Mouse (Mus musculus) kidney, adult 18-20 months (tissue): ENCODE measurements around the gene Gabarapl2.

ENCODE experiments used
- DNase-seq: peaks from one replicate; pipeline ENCODE4 v3.0.0; 2021

The Gabarapl2 gene

GRCm38 (mm10) chr8:111940171-111941100 lies at the start of gene Gabarapl2:
Gene Gabarapl2 (plus strand): TSS chr8:111940703.
- peak; percentile 98 for DNase-seq

DNA sequence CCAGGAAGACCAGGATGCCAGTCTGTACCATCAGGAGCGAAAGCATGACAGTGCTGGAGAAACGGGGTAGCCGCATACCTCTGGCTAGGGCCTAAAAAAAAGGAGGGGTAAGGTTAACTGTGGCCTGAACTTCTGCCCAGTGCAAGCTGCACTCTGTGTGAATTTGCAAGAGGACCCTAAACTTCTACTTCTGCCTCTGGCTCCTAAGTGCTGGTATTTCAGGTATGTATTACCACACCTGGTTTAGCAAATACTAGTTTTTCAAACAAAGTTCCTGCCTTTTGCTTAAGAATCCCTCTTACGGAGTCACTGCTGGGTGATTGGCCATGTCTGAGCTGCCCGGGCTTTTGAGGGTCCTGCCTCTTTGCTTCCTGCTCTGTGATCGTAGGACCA lies 49.6 kb upstream of the Gabarapl2 start:
- no peak for DNase-seq

GRCm38 (mm10) chr8:111891983-111892382 lies 48.5 kb upstream of the Gabarapl2 start:
- DNase-seq: no peak

DNA sequence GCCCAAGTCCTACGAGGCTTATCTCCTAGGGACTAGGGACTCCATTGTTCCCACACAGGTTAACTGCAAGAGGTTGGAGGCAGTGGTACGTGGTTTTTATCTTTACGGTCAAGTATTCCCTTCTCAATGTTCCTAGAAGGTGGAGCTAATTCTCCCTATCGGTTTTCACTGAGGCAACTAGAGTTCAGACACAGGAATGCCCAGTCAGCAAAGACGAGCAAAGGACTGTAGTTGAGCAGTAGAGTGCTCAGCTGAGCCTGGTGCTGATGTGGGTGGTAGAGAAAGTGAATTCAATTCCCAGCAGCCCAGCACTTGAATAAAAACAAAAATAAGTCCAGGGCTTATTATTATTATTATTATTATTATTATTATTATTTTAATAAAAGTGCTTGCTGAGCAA lies 47.9 kb upstream of the Gabarapl2 start:
- no peak for DNase-seq

- DNase-seq: no peak
Measured at GRCm38 (mm10) chr8:111894955-111895354, 45.5 kb upstream of the Gabarapl2 start.

DNA sequence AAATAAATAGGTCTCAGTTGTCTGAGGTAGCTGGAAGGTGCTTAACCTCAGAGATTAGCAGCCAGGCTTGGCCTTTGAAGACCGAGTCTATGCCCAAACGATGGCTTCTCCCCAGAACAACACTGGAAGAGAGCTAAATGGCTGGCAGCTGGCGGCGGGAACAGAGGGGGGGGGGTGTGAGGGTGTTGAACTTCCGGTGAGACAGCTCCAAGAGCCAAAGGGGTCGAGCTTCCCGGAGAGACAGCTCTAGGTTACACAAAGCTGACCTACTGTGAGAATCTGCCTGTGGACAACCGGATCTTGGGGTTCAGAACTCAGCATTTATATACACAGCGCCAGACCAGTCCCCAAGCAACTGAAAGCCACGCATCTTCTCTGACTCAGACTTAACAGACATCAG lies 41.9 kb upstream of the Gabarapl2 start:
- no peak for DNase-seq

DNA sequence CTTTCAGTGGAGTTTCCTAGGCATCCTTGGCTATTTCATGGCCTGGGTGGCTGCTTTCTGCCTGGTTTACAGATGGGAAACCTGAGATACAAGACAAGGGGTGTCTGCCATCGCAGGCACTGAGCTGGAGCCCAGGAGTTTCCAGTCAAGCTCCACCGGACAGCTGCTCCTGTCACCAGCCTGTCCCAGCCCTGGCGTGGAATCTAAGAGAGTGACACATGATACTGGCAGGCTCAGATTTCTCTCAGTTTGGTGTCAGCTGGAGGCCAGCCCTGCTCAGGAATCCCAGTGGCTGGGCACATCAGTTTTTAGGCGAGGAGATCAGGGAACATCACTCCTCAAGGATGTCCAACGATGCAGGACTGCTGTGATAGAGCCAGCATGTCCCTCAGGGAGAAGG lies 38.4 kb upstream of the Gabarapl2 start:
- no peak for DNase-seq

DNA sequence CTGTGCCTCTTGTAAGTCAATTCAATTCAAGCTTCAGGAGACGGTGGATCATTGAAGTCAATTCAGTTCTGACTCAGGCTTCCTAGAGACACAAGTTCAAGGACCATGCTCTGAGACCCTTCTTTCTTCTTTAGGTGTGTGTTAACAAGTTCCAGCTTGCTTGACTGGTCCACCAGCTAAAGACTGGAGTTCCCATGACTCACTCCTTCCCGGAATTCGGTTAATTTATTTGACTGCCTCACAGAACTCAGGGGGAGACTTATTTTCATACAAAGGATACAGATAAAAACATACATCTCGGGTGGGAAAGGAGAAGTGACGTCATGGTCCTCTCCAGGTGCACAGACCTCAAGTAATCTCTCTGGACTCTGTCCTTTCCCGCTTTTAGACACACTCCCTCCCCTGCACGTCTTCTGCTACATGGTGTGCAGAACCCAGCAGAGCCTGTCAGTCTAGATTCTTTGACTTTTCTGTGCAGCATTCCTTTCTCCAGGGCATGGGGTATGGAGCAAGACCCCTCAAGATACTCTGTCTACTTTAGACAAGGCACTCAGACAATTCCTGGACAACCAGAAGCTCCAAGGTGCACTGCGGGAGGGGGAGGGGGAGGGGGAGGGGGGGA lies 34.9 kb upstream of the Gabarapl2 start:
- no peak for DNase-seq

DNA sequence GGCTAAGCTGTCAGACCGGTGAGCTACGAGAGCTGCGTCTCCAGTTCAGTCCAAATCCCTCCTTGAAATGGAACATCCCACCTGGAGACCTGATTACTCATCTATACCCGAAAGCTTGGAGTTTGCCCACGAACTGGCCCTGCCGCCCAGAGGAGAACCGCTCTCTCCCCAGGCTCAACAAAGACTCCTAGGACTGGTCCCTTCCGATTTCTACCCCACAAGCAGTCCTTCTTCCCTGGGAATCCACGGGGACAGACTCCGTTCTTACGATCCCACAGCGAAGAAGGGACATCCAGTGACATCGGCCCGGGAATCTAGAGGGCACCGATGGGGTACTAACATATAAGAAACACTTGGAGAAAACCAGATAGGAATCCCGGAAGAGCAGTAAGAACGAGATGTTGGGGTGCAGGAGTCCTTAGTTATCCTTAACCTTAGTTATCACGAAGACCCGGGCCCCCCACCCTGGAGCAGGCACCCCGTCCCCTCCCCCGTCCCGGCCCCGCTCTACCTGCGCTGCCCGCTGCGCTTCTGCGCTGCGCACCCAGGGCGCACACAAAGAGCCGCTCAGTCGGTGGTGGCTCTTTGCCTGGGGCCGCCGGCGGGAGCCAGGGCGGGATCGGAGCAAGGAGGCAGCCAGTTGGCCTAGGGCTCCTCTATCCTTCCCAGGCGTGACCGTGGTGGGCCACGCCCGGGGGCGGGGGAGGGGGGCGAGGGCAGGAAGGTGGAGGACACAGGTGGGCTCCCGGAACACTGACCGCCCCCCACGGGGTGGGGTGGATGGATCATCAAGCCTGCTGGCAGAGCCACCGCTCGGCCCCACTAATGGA lies 30.7 kb upstream of the Gabarapl2 start, which contains the start of gene Chst5:
Gene Chst5, minus strand, starts transcription at position 827 of the 830 bp plus-strand sequence.
- no peak for DNase-seq

GRCm38 (mm10) chr8:111911572-111911971 lies 28.9 kb upstream of the Gabarapl2 start:
- DNase-seq: no peak

DNA sequence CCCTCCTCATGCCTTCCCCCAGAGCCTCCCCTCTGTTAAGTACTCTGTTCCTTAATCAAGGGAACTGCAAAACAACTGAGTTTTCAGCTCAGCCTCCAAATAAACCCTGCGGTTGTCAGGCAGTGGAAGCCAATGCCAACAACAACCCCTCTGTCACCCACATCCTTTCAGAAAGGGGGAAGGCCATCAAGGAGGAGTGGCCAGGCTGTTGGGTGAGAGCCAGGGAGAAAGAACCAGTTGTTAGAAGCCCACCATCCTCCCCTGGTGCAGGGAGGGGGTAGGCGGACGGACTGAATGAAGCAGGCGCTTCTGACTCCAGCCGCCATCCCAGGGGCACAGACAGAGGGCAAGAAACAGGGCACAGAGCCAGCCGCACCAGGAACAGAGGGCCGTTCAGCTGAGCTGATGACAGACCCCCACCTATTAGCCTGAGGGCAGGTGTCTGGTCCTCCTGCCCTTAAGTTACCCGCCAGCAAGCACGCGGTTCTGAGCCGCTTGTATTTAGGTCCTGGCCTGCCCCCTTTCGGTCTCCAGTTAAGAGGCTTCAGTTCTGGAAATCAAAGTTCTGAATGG lies 27.6 kb upstream of the Gabarapl2 start:
- DNase-seq: no peak

DNA sequence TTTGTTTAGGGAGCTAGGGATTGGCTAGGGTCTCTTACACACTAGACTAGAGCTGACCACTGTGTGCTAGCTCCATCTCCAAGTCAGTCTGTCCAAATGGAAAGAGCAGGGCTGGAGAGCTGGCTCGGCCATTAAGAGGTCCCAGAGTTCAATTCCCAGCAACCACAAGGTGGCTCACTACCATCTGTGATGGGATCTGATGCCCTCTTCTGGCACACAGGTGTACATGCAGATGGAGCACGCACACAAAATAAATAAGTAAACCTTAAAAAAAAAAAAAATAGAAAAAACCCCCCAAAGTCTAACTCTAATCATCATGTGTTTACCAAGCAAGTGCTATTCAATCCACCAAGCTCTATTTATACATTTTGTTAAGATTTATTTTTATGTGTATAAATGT lies 20.8 kb upstream of the Gabarapl2 start:
- no peak for DNase-seq

- DNase-seq: no peak
Measured at GRCm38 (mm10) chr8:111920971-111921370, 19.5 kb upstream of the Gabarapl2 start.

DNA sequence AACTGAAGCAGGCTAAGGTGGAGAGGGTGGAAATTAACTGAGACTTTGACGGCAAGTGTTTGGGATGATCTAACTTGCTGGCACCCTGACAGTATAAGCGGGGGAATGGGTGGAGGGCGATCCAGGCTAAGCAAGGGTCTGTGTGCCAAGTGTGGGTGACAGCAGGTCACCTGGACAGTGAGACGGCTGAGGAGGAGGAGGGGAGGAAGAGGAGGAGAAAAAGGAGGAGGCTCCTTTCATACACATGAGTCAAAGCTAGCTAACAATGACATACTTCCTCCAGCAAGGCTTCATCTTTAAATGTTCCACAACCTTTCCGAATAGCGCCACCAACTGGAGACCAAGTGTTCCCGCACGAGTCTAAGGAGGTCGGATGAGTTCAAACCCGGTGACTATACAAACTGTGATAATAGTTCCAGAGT lies 17.1 kb upstream of the Gabarapl2 start:
- peak; percentile 31 for DNase-seq

DNA sequence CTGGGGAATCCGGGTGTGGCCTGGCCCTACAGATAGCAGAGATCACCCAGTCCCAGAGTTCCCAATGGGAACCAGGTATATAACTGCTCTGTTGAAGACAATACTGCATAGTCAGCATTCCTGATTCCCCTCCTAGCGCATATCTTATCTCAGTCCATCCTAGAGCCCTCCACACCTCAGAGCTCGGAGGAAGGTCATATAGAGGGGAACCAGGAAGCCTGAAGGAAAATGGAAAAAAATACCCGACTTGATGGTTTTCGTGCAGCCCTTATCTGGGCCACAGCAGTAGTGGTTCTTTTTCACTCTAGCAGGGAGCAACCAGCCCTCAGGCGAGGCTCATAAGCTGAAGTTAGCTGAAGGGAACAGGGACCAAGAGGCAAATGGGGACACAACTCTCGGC lies 15.5 kb upstream of the Gabarapl2 start:
- no peak for DNase-seq

DNA sequence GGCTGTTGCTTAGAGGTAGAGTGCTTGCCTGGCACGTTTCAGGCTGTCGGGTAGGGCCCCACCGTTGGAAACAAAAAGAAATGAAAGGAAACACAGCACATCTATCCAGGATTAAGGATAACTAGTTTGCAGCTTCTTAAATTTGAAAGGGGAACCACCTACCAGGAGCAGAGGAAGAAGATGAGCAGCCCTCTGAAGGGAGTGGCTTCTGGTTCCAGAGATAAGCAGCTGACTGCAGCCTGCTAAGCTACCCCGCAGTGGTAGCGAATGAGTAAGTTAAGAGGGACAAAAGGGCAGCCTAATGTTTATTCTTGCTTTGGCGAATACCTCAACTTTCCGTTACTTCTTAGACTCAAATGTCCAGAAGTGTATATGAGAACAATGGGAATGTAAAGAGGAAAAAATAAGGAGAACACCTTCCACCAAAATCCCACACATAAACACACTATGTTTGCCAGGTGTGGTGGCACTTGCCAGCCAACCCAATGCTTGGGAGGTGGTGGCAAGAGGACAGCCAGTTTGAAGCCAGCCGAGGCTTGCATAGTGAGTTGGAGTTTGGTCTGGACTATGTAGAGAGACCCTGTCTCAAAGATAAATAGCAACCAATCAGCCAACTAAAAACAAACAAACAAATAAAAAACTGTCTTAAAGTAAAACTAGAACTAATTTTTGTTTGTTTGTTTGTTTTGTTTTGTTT lies 10.7 kb upstream of the Gabarapl2 start:
- no peak for DNase-seq

- no peak for DNase-seq
Measured at GRCm38 (mm10) chr8:111931721-111932120, 8.8 kb upstream of the Gabarapl2 start.

DNA sequence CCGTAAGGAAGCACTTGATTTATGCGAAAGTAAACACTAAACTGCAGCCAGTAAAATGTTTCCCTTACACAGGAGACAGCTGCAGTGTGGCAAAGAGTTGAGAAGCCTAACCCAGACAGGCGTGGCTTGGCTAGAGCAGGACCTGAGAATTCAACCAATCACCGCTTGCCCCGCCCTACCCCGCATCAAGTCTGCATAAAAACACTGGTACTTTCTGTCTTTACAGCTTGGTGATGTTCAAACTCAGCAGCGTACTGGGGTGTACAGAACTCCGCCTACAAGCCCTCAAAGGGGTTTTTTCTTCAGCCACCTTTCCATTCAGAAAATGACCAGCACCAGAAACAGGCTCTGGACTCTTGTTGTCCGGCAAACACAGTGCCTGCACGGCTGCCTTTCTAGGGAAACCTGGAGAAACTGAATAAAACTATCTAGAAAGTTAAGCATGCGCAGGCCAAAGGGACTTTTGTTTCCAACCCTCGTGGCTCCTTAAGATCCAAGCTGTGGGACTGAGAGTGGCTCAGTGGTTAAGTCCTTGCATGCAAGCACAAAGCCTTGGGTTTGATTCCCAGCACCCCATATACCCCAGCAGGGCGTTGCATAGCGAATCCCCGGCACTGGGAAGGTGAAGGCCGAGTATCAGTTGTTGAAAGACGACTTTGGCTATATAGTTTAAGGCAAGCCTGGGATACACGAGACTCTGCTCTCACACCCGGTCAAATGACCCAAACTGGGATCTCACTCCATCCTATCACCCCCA lies 7.7 kb upstream of the Gabarapl2 start:
- DNase-seq: peak; percentile 73

GRCm38 (mm10) chr8:111933348-111934076 lies 7.0 kb upstream of the Gabarapl2 start, which contains the start of gene Tmem231:
Gene Tmem231 (minus strand): TSS chr8:111933881.
- peak; percentile 89 for DNase-seq

DNA sequence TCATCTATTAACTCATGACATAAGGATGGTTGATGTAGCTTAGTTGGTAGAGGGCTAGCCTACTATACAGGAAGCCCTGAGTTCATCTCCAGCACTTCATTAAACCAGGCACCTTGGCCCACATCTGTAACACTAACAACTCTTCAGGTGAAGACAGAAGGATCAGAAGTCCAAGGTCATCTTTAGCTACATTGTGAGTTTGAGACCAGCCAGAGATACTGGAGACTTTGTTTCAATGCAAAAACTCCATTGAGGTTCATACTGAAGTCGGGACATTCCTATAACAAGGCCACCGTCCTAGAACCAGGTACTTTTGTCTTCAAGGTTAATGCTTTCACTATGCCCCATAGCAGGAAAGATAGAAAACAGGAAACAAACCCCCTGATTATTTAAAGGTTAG lies 6.3 kb upstream of the Gabarapl2 start:
- DNase-seq: no peak

GRCm38 (mm10) chr8:111937184-111937583 lies 3.3 kb upstream of the Gabarapl2 start:
- DNase-seq: no peak
